Mouse (Mus musculus) liver, embryonic 12.5 days (tissue): ENCODE results near the gene Ppp2r5a. TPM values are rescaled to one million over a fixed set of nuclear protein-coding genes. Genes with fewer than 3 reads are reported as not detected.

Experiments used
- ATAC-seq: fragments of 200-750 bp; cut with Nextera tagmentation; 2 replicates; pipeline ENCODE4 v1.8.0; 2017; ENCODE audit warnings: moderate number of reproducible peaks, mild to moderate bottlenecking, moderate library complexity
- H3K27ac ChIP-seq: fragments of 300-500 bp; sonication (generic); 2 replicates; pipeline ENCODE4 v1.5.1; 2016; ENCODE audit warnings: mild to moderate bottlenecking
- H3K27me3 ChIP-seq: fragments of 300-500 bp; sonication (generic); replicated peaks from 2 replicates; pipeline ENCODE4 v1.6.1; 2016; ENCODE audit warnings: mild to moderate bottlenecking, moderate library complexity
- H3K36me3 ChIP-seq: fragments of 300-500 bp; sonication (generic); 2 replicates; pipeline ENCODE4 v1.6.1; 2016; ENCODE audit warnings: mild to moderate bottlenecking, moderate library complexity
- H3K4me1 ChIP-seq: fragments of 300-500 bp; sonication (generic); 2 replicates; pipeline ENCODE4 v1.6.1; 2016
- H3K4me2 ChIP-seq: fragments of 300-500 bp; sonication (generic); 2 replicates; pipeline ENCODE4 v1.6.1; 2016; ENCODE audit warnings: mild to moderate bottlenecking, moderate library complexity
- H3K4me3 ChIP-seq: fragments of 300-500 bp; sonication (generic); 2 replicates; pipeline ENCODE4 v1.5.1; 2016; ENCODE audit warnings: mild to moderate bottlenecking, moderate library complexity
- H3K9ac ChIP-seq: fragments of 300-500 bp; sonication (generic); 2 replicates; pipeline ENCODE4 v1.6.1; 2016; ENCODE audit warnings: mild to moderate bottlenecking, moderate library complexity
- H3K9me3 ChIP-seq: fragments of 300-500 bp; sonication (generic); replicated peaks from 2 replicates; pipeline ENCODE4 v1.6.1; 2016; ENCODE audit warnings: mild to moderate bottlenecking, moderate library complexity
- WGBS: fragments of 180-500 bp; shearing (Covaris S2); methylation state at CpG from one replicate; pipeline ENCODE4 v1.1.7; 2016; ENCODE audit not compliant: insufficient replicate concordance; 5-methylcytosine and 5-hydroxymethylcytosine counted together
- polyA plus RNA-seq: library from polyadenylated mRNA; unstranded; fragments of >200 nt; fragmentation: Nextera tagmentation; extraction: Ambion mirVana; gene quantifications from 2 replicates; pipeline ENCODE4 v1.2.1, GENCODE M21; 2016

Ppp2r5a gene
- polyA plus RNA-seq, 1 experiment from 2014 or later: 33.9 TPM

GRCm38 (mm10) chr1:191396446-191396845 lies 6.6 kb downstream of the Ppp2r5a start:
- H3K9ac ChIP-seq: peak overlapping the region; percentile 97
- whole genome bisulfite sequencing: under 1% methylated on average over 49 of the region's 74 CpGs
- no peaks in the 10 kb centered on the region for H3K9me3 ChIP-seq
- peak overlapping the region; percentile 87 for H3K4me2 ChIP-seq
- H3K27ac ChIP-seq: peak overlapping the region; percentile 96
- H3K27me3 ChIP-seq: no peaks in the 10 kb centered on the region
- H3K36me3 ChIP-seq: no peaks in the 10 kb centered on the region
- peak; percentile 46 for ATAC-seq
- H3K4me3 ChIP-seq: peak overlapping the region; percentile 94
- peaks cover 35% of the 10 kb centered on the region for H3K4me1 ChIP-seq

GRCm38 (mm10) chr1:191395871-191396433 lies 7.1 kb downstream of the Ppp2r5a start:
- no peak for ATAC-seq
- Histone ChIP-seq H3K4me3 (peak overlapping the region; percentile 94), H3K4me1 (peaks cover 40% of the 10 kb centered on the region), H3K27me3 (no peaks in the 10 kb centered on the region), H3K9me3 (no peaks in the 10 kb centered on the region), H3K27ac (peak overlapping the region; percentile 96), H3K9ac (peak overlapping the region; percentile 97), H3K36me3 (no peaks in the 10 kb centered on the region), H3K4me2 (peak overlapping the region; percentile 87)
- under 1% methylated on average over 43 of the region's 43 CpGs for WGBS

GRCm38 (mm10) chr1:191395200-191395599 lies 7.9 kb downstream of the Ppp2r5a start:
- Histone ChIP-seq H3K27me3 (no peaks in the 10 kb centered on the region), H3K36me3 (no peaks in the 10 kb centered on the region), H3K9ac (peak overlapping the region; percentile 97), H3K4me2 (peak overlapping the region; percentile 87), H3K4me3 (peak overlapping the region; percentile 94), H3K4me1 (peaks cover 42% of the 10 kb centered on the region), H3K27ac (no peak overlapping the region), H3K9me3 (no peaks in the 10 kb centered on the region)
- 27% methylated on average over 1 of the region's 1 CpGs for WGBS
- no peak for ATAC-seq

- H3K4me3 ChIP-seq: peak overlapping the region; percentile 94
- ATAC-seq: no peak
- no peak overlapping the region for H3K27ac ChIP-seq
- H3K9me3 ChIP-seq: no peaks in the 10 kb centered on the region
- H3K36me3 ChIP-seq: no peaks in the 10 kb centered on the region
- peak overlapping the region; percentile 58 for H3K9ac ChIP-seq
- 35% methylated on average over 2 of the region's 2 CpGs for WGBS
- peak overlapping the region; percentile 87 for H3K4me2 ChIP-seq
- H3K27me3 ChIP-seq: no peaks in the 10 kb centered on the region
- H3K4me1 ChIP-seq: peaks cover 42% of the 10 kb centered on the region
Measured at GRCm38 (mm10) chr1:191394126-191394525, 8.9 kb downstream of the Ppp2r5a start.

- Histone ChIP-seq H3K4me2 (no peak overlapping the region), H3K27me3 (no peaks in the 10 kb centered on the region), H3K27ac (no peak overlapping the region), H3K9ac (no peak overlapping the region), H3K4me1 (peaks cover 42% of the 10 kb centered on the region), H3K4me3 (no peak overlapping the region), H3K36me3 (no peaks in the 10 kb centered on the region), H3K9me3 (no peaks in the 10 kb centered on the region)
- WGBS: 55% methylated on average over 3 of the region's 3 CpGs
- ATAC-seq: no peak
Measured at GRCm38 (mm10) chr1:191393536-191393935, 9.5 kb downstream of the Ppp2r5a start.

- Histone ChIP-seq H3K4me3 (no peak overlapping the region), H3K36me3 (no peaks in the 10 kb centered on the region), H3K27ac (no peak overlapping the region), H3K9ac (0 out of 2 replicates have a peak overlapping the region, but pooled peaks have one; percentile 5), H3K4me2 (peak overlapping the region; percentile 19; the same call in 1 of the 2 replicates), H3K27me3 (no peaks in the 10 kb centered on the region), H3K9me3 (no peaks in the 10 kb centered on the region), H3K4me1 (peaks cover 39% of the 10 kb centered on the region)
- 0 out of 2 replicates have a peak, but pooled peaks have one; percentile 55 for ATAC-seq
- 24% methylated on average over 3 of the region's 3 CpGs for WGBS
Measured at GRCm38 (mm10) chr1:191391311-191391710, 11.8 kb downstream of the Ppp2r5a start.

GRCm38 (mm10) chr1:191384786-191385430 lies 18.2 kb downstream of the Ppp2r5a start:
- Histone ChIP-seq H3K4me2 (no peak overlapping the region), H3K4me1 (peaks cover 13% of the 10 kb centered on the region), H3K4me3 (no peak overlapping the region), H3K36me3 (peaks cover 9% of the 10 kb centered on the region; the same call in 1 of the 2 replicates), H3K27ac (no peak overlapping the region), H3K9me3 (no peaks in the 10 kb centered on the region), H3K27me3 (no peaks in the 10 kb centered on the region), H3K9ac (no peak overlapping the region)
- ATAC-seq: no peak
- WGBS: 89% methylated on average over 10 of the region's 10 CpGs

- H3K27me3 ChIP-seq: no peaks in the 10 kb centered on the region
- no peak for ATAC-seq
- peaks cover 9% of the 10 kb centered on the region; the same call in 1 of the 2 replicates for H3K36me3 ChIP-seq
- peaks cover 25% of the 10 kb centered on the region for H3K4me1 ChIP-seq
- no peak overlapping the region for H3K4me3 ChIP-seq
- H3K9ac ChIP-seq: no peak overlapping the region
- H3K9me3 ChIP-seq: no peaks in the 10 kb centered on the region
- H3K27ac ChIP-seq: no peak overlapping the region
- no peak overlapping the region for H3K4me2 ChIP-seq
- 80% methylated on average over 11 of the region's 11 CpGs for WGBS
Measured at GRCm38 (mm10) chr1:191381955-191382736, 20.9 kb downstream of the Ppp2r5a start.

GRCm38 (mm10) chr1:191380843-191381242 lies 22.2 kb downstream of the Ppp2r5a start:
- Histone ChIP-seq H3K4me3 (no peak overlapping the region), H3K27ac (no peak overlapping the region), H3K9ac (no peak overlapping the region), H3K9me3 (no peaks in the 10 kb centered on the region), H3K4me1 (peaks cover 37% of the 10 kb centered on the region), H3K36me3 (peaks cover 9% of the 10 kb centered on the region; the same call in 1 of the 2 replicates), H3K27me3 (no peaks in the 10 kb centered on the region), H3K4me2 (no peak overlapping the region)
- ATAC-seq: no peak
- WGBS: 69% methylated on average over 3 of the region's 3 CpGs

GRCm38 (mm10) chr1:191378080-191378479 lies 25.0 kb downstream of the Ppp2r5a start:
- H3K4me1 ChIP-seq: peaks cover 54% of the 10 kb centered on the region
- WGBS: 83% methylated on average over 2 of the region's 2 CpGs
- no peak overlapping the region for H3K4me2 ChIP-seq
- H3K4me3 ChIP-seq: no peak overlapping the region
- no peaks in the 10 kb centered on the region for H3K36me3 ChIP-seq
- no peaks in the 10 kb centered on the region for H3K9me3 ChIP-seq
- H3K9ac ChIP-seq: no peak overlapping the region
- ATAC-seq: no peak
- no peak overlapping the region for H3K27ac ChIP-seq
- H3K27me3 ChIP-seq: no peaks in the 10 kb centered on the region

GRCm38 (mm10) chr1:191375644-191375998 lies 27.5 kb downstream of the Ppp2r5a start:
- ATAC-seq: peak; percentile 52
- no peaks in the 10 kb centered on the region for H3K27me3 ChIP-seq
- WGBS: 20% methylated on average over 5 of the region's 5 CpGs
- peak overlapping the region; percentile 51; the same call in 1 of the 2 replicates for H3K9ac ChIP-seq
- peaks cover 46% of the 10 kb centered on the region for H3K4me1 ChIP-seq
- peak overlapping the region; percentile 21 for H3K4me3 ChIP-seq
- peaks cover 15% of the 10 kb centered on the region for H3K36me3 ChIP-seq
- no peaks in the 10 kb centered on the region for H3K9me3 ChIP-seq
- peak overlapping the region; percentile 59 for H3K4me2 ChIP-seq
- H3K27ac ChIP-seq: peak overlapping the region; percentile 82
